Mouse (Mus musculus) G1E (cell line): Measurements from ENCODE around the gene Krt34. TPM values are rescaled to one million over a fixed set of nuclear protein-coding genes. Genes with fewer than 3 reads are reported as not detected.

Source experiments
- ATAC-seq: 2 replicates; pipeline ENCODE4 v1.8.0; 2016; ENCODE audit warnings: mild to moderate bottlenecking; ENCODE audit not compliant: insufficient number of reproducible peaks, poor library complexity, low FRiP score, severe bottlenecking; ENCODE audit errors: extremely low read depth
- DNase-seq: peaks from one replicate; pipeline ENCODE4 v3.0.0; 2012; ENCODE audit warnings: low spot score
- H3K27me3 ChIP-seq: 2 replicates; pipeline ENCODE4 v1.6.1; 2012; ENCODE audit warnings: mild to moderate bottlenecking, low read length, inconsistent platforms; ENCODE audit not compliant: insufficient read depth
- H3K36me3 ChIP-seq: replicated peaks from 2 replicates; pipeline ENCODE3; 2012; ENCODE audit warnings: mild to moderate bottlenecking, inconsistent platforms
- H3K4me1 ChIP-seq: 2 replicates; pipeline ENCODE4 v1.6.1; 2012; ENCODE audit warnings: low read depth, low read length, inconsistent platforms, mixed read lengths; ENCODE audit not compliant: insufficient read depth
- H3K4me3 ChIP-seq: 2 replicates; pipeline ENCODE4 v1.5.1; 2012; ENCODE audit warnings: low read depth, mild to moderate bottlenecking, inconsistent platforms, low read length, moderate library complexity, mixed read lengths
- H3K9me3 ChIP-seq: replicated peaks from 2 replicates; pipeline ENCODE4 v1.6.1; 2012; ENCODE audit warnings: inconsistent platforms
- CTCF ChIP-seq: IDR thresholded peaks from 2 replicates; pipeline ENCODE4 v1.5.1; 2012; ENCODE audit warnings: low read depth, low read length, inconsistent platforms, mixed read lengths
- GATA1 ChIP-seq: IDR thresholded peaks from 2 replicates; pipeline ENCODE4 v1.6.1; 2012; ENCODE audit warnings: borderline replicate concordance, low read length, inconsistent platforms, mixed read lengths
- GATA2 ChIP-seq: IDR thresholded peaks from 2 replicates; pipeline ENCODE4 v1.6.1; 2012; ENCODE audit warnings: low read depth, low read length, inconsistent platforms, borderline replicate concordance
- POLR2AphosphoS5 ChIP-seq: IDR thresholded peaks from 2 replicates; pipeline ENCODE4 v1.6.1; 2012; ENCODE audit warnings: low read depth, low read length, inconsistent platforms; ENCODE audit not compliant: insufficient replicate concordance
- TAL1 ChIP-seq: conservative IDR thresholded peaks from 2 replicates; pipeline ENCODE4 v1.6.1; 2012; ENCODE audit warnings: low read depth, low read length, inconsistent platforms, mixed read lengths
- polyA plus RNA-seq: library from polyadenylated mRNA; stranded (reverse); fragments of >175 nt; gene quantifications from 2 replicates; pipeline ENCODE4 v1.2.3, GENCODE M21; 2012
- total RNA-seq, 2 experiments: library from RNA; stranded (forward) in 1 of 2; stranded (reverse) in 1 of 2; fragments of 200-1000 nt in 1 of 2; fragments of >200 nt in 1 of 2; fragmentation: Nextera tagmentation in 1 of 2; gene quantifications; 2 replicates each; pipeline ENCODE4 v1.2.3; 2014 to 2017

Gene Krt34
- total and polyA plus RNA-seq, 3 experiments: not detected

GRCm38 (mm10) chr11:100058875-100059274 is 17.5 kb upstream of the Krt34 start:
- H3K9me3 ChIP-seq: peaks cover 49% of the 10 kb centered on the region
- TF ChIP-seq TAL1 (no peak), GATA2 (no peak), POLR2AphosphoS5 (no peak), CTCF (no peak), GATA1 (no peak)
- no peaks in the 10 kb centered on the region for H3K4me1 ChIP-seq
- no peak for DNase-seq
- no peaks in the 10 kb centered on the region for H3K36me3 ChIP-seq
- no peak overlapping the region for H3K4me3 ChIP-seq
- ATAC-seq: no peak
- H3K27me3 ChIP-seq: no peaks in the 10 kb centered on the region

GRCm38 (mm10) chr11:100055686-100056655 is 14.6 kb upstream of the Krt34 start:
- no peaks in the 10 kb centered on the region for H3K27me3 ChIP-seq

GRCm38 (mm10) chr11:100050451-100050850 is 9.1 kb upstream of the Krt34 start, which contains the start of gene Krt31:
Gene Krt31 (minus strand): TSS chr11:100050551.
- ATAC-seq: no peak
- H3K4me1 ChIP-seq: no peaks in the 10 kb centered on the region

More at GRCm38 (mm10) chr11:100055686-100056655, 14.6 kb upstream of the Krt34 start:
- no peaks in the 10 kb centered on the region for H3K4me1 ChIP-seq
- peaks cover 52% of the 10 kb centered on the region for H3K9me3 ChIP-seq
- TF ChIP-seq CTCF (no peak), GATA2 (no peak), POLR2AphosphoS5 (no peak), TAL1 (no peak), GATA1 (no peak)
- H3K4me3 ChIP-seq: no peak overlapping the region
- DNase-seq (no peak), ATAC-seq (no peak)
- H3K36me3 ChIP-seq: no peaks in the 10 kb centered on the region

GRCm38 (mm10) chr11:100047193-100047592 is 5.8 kb upstream of the Krt34 start:
- H3K9me3 ChIP-seq: peaks cover 34% of the 10 kb centered on the region
- no peaks in the 10 kb centered on the region for H3K36me3 ChIP-seq
- TF ChIP-seq TAL1 (no peak), POLR2AphosphoS5 (no peak), GATA1 (no peak), GATA2 (no peak), CTCF (no peak)
- ATAC-seq: no peak
- H3K4me1 ChIP-seq: no peaks in the 10 kb centered on the region
- H3K27me3 ChIP-seq: no peaks in the 10 kb centered on the region
- H3K4me3 ChIP-seq: no peak overlapping the region
- no peak for DNase-seq

More at GRCm38 (mm10) chr11:100050451-100050850, 9.1 kb upstream of the Krt34 start, which contains the start of gene Krt31:
- Histone ChIP-seq H3K9me3 (peaks cover 53% of the 10 kb centered on the region), H3K27me3 (no peaks in the 10 kb centered on the region), H3K4me3 (no peak within 1 kb of the TSS), H3K36me3 (no peaks in the 10 kb centered on the region)
- TF ChIP-seq TAL1 (no peak), POLR2AphosphoS5 (no peak), GATA2 (no peak), GATA1 (no peak), CTCF (no peak)
- DNase-seq: no peak

- no peak for TF ChIP-seq POLR2AphosphoS5
- no peak for TF ChIP-seq GATA2
- no peak for TF ChIP-seq TAL1
- TF ChIP-seq GATA1: no peak
- TF ChIP-seq CTCF: no peak
- Histone ChIP-seq H3K4me1 (no peaks in the 10 kb centered on the region), H3K9me3 (peaks cover 39% of the 10 kb centered on the region), H3K4me3 (no peak overlapping the region; the same call in 1 of the 2 replicates), H3K27me3 (no peaks in the 10 kb centered on the region), H3K36me3 (no peaks in the 10 kb centered on the region)
- ATAC-seq (no peak), DNase-seq (no peak)
Observed at GRCm38 (mm10) chr11:100046303-100046866, 5.0 kb upstream of the Krt34 start.

- H3K4me3 ChIP-seq: no peak within 1 kb of the TSS
- DNase-seq (no peak), ATAC-seq (no peak)
- no peaks in the 10 kb centered on the region for H3K4me1 ChIP-seq
- H3K36me3 ChIP-seq: no peaks in the 10 kb centered on the region
- peaks cover 40% of the 10 kb centered on the region for H3K9me3 ChIP-seq
- TF ChIP-seq GATA2 (no peak), POLR2AphosphoS5 (no peak), GATA1 (no peak), CTCF (no peak), TAL1 (no peak)
- no peaks in the 10 kb centered on the region for H3K27me3 ChIP-seq
Observed at GRCm38 (mm10) chr11:100029768-100030167, 11.6 kb downstream of the Krt34 start, which contains the start of gene Krt33b. Gene Krt33b (minus strand): TSS chr11:100029868.
